In genomic region chr1:94356996-94357395, GRCm38 (mm10) we compare ENCODE assay signal across 19 mouse cellular contexts.
"Had no signal": no experiment of that assay in that cellular context is flagged by ENCODE, and none has a peak within 500 bp of the region (broad histone marks: within the 10 kb centered on the region; RNA-seq: fewer than 3 reads in every experiment).

No protein-coding gene starts in this region.

- H3K4me1 ChIP-seq: midbrain, embryonic 10.5 days; midbrain, embryonic 12.5 days; neural tube, embryonic 13.5 days; neural tube, embryonic 15.5 days had no signal

- H3K4me2 ChIP-seq: lung, embryonic 14.5 days; midbrain, embryonic 12.5 days; neural tube, embryonic 13.5 days; neural tube, embryonic 15.5 days had no signal

- H3K27me3 ChIP-seq: midbrain, embryonic 12.5 days; neural tube, embryonic 13.5 days; neural tube, embryonic 15.5 days had no signal

- ATAC-seq: midbrain, embryonic 16.5 days had no signal

- H3K9me3 ChIP-seq: midbrain, embryonic 10.5 days; midbrain, embryonic 12.5 days; neural tube, embryonic 13.5 days; neural tube, embryonic 15.5 days had no signal

- H3K4me3 ChIP-seq: midbrain, embryonic 10.5 days; midbrain, embryonic 12.5 days; myocyte; neural tube, embryonic 13.5 days; neural tube, embryonic 15.5 days had no signal

- DNase-seq: lung, adult 18-20 months; lung, embryonic 14.5 days; lung, postnatal 10 days; lung, postnatal 4 days; midbrain, embryonic 14.5 days; retina, postnatal 1 day; right cerebral cortex, adult 18-20 months; right cerebral cortex, postnatal 25 days; right cerebral cortex, postnatal 4 days; spleen, adult 18-20 months; thymus, adult 18-20 months; thymus, postnatal 14 days; thymus, postnatal 36 days had no signal

- H3K9ac ChIP-seq: lung, embryonic 14.5 days; midbrain, embryonic 12.5 days; neural tube, embryonic 13.5 days; neural tube, embryonic 15.5 days had no signal

- H3K36me3 ChIP-seq: midbrain, embryonic 10.5 days; midbrain, embryonic 12.5 days; neural tube, embryonic 13.5 days; neural tube, embryonic 15.5 days had no signal

- H3K27ac ChIP-seq: midbrain, embryonic 10.5 days; midbrain, embryonic 12.5 days; neural tube, embryonic 13.5 days; neural tube, embryonic 15.5 days had no signal
